Mouse (Mus musculus): ENCODE measurements around the gene Lnpk. TPM values are rescaled to one million over a fixed set of nuclear protein-coding genes. Genes with fewer than 3 reads are reported as not detected.

Gene Lnpk
- polyA plus RNA-seq, 2 experiments = 7.1 to 15.4 TPM

DNA sequence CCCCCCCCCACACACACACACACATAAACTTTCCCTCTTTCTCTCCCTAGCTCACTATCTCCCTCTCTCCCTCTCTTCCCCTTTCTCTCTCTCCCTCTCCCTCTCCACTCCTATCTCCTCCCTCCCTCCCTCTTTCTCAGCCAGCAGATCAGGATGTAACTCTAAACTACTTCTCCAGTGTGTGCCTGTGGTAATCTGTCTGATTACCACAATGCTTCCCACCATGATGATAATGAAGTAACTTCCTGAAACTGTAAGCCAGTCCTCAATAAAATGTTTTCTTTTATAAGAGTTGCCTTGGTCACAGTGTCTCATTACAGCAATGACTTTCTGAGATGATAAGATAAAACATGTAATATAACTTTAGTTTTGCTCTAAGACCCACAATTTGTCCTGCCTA, 30.1 kb upstream of the Lnpk start:
- Histone ChIP-seq H3K4me1 (replicated peaks; ENCODE audit: control insufficient read depth in 2 of 2, insufficient read depth in 2 of 2, low read length in 1 of 2) (no peaks in the 10 kb centered on the region), H3K4me3 (ENCODE audit: insufficient read depth in 1 of 2, low read depth in 2 of 2, low read length in 2 of 2) (no peak overlapping the region), H3K36me3 (replicated peaks; ENCODE audit: control insufficient read depth, insufficient read depth, low read depth) (no peaks in the 10 kb centered on the region), H3K9me3 (ENCODE audit: control insufficient read depth, low read length) (no peaks in the 10 kb centered on the region), H3K4me2 (ENCODE audit: low read depth) (no peak overlapping the region), H3K27me3 (ENCODE audit: control insufficient read depth, insufficient read depth, low read length) (no peaks in the 10 kb centered on the region), H3K27ac (no peak overlapping the region), H3K9ac (replicated peaks) (no peak overlapping the region)
- DNase-seq (ENCODE audit: low read depth in 3 of 3, low spot score in 3 of 3) (no peak), ATAC-seq (ENCODE audit: insufficient read depth) (no peak)
- TF ChIP-seq CTCF (IDR thresholded peaks at IDR 0.05; ENCODE audit: low read depth) = no peak
- TF ChIP-seq EP300 (IDR thresholded peaks at IDR 0.05; ENCODE audit: low read depth) = no peak

DNA sequence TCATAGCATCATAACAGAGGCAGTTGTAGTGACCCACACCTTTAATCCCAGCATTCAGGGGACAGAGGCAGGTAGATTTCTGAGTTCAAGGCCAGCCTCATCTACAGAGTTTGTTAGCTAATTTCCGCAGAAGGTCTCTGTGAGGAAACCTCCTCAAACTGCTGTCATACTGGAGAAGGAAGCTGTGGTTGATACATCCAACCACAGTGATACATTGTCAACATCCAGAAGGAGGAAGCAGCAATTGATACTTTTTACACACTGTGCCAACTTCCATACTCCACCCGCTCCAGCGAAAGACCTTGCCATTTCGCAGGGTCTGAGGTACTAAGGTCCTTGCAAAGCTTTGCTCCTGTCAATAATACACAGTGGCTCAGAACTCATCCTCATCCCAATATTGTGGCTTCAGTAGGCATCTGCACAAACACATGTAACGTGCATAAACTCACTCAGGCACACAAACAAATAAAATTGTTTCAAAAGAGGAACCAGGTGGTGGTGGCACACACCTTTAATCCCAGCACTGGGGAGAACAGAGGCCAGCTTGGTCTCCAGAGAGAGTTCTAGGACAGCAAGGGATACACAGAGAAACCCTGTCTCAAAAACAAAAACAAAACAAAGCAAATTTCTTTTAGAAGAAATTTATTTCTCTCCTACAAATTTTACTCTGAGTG, 27.0 kb upstream of the Lnpk start:
- H3K27ac ChIP-seq = no peak overlapping the region
- 15% methylated on average over 5 of the region's 5 CpGs for WGBS (ENCODE audit: insufficient replicate concordance)
- DNase-seq (ENCODE audit: low read depth in 3 of 3, low spot score in 3 of 3) (peak in 2 of 3 experiments; percentile 2 to 9), ATAC-seq (ENCODE audit: insufficient read depth) (no peak)
- H3K9me3 ChIP-seq (ENCODE audit: control insufficient read depth, low read length) = no peaks in the 10 kb centered on the region
- no peaks in the 10 kb centered on the region for H3K36me3 ChIP-seq (replicated peaks; ENCODE audit: control insufficient read depth, insufficient read depth, low read depth)
- no peak overlapping the region for H3K9ac ChIP-seq (replicated peaks)
- no peaks in the 10 kb centered on the region for H3K27me3 ChIP-seq (ENCODE audit: control insufficient read depth, insufficient read depth, low read length)
- H3K4me2 ChIP-seq (ENCODE audit: low read depth) = no peak overlapping the region
- H3K4me3 ChIP-seq (ENCODE audit: insufficient read depth in 1 of 2, low read depth in 2 of 2, low read length in 2 of 2) = no peak overlapping the region
- TF ChIP-seq EP300 (IDR thresholded peaks at IDR 0.05; ENCODE audit: low read depth) = no peak
- no peak for TF ChIP-seq CTCF (IDR thresholded peaks at IDR 0.05; ENCODE audit: low read depth)
- no peaks in the 10 kb centered on the region for H3K4me1 ChIP-seq (replicated peaks; ENCODE audit: control insufficient read depth in 2 of 2, insufficient read depth in 2 of 2, low read length in 1 of 2)

DNA sequence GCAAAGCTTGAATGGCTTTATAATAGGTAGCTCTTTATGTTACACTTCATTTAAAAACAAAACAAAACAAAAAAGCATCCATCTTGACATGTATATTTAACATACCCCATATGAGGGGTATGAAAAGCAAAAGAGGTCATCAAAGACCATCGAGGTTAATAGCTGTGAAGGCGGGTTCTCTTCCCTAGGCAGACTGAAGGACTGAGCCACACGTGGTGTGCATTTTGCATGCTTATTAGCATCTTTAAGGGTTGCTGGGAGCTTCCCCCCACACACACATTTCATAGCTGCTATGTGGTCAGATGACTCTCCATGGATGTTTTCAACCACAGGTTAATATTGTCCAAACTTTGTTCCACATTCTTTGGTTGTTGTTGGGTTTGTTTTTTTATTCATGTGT, 24.8 kb upstream of the Lnpk start:
- WGBS (ENCODE audit: insufficient replicate concordance) = 47% methylated on average over 3 of the region's 3 CpGs
- no peak overlapping the region for H3K9ac ChIP-seq (replicated peaks)
- no peak for DNase-seq (ENCODE audit: low read depth in 3 of 3, low spot score in 3 of 3)

GRCm38 (mm10) chr2:74602483-74602882, 23.2 kb upstream of the Lnpk start:
- Histone ChIP-seq H3K27me3 (ENCODE audit: control insufficient read depth, insufficient read depth, low read length) (no peaks in the 10 kb centered on the region), H3K36me3 (replicated peaks; ENCODE audit: control insufficient read depth, insufficient read depth, low read depth) (no peaks in the 10 kb centered on the region), H3K4me1 (replicated peaks; ENCODE audit: control insufficient read depth in 2 of 2, insufficient read depth in 2 of 2, low read length in 1 of 2) (no peaks in the 10 kb centered on the region), H3K4me2 (ENCODE audit: low read depth) (no peak overlapping the region), H3K9me3 (ENCODE audit: control insufficient read depth, low read length) (no peaks in the 10 kb centered on the region), H3K9ac (replicated peaks) (no peak overlapping the region), H3K27ac (no peak overlapping the region), H3K4me3 (ENCODE audit: insufficient read depth in 1 of 2, low read depth in 2 of 2, low read length in 2 of 2) (no peak overlapping the region)
- TF ChIP-seq EP300 (IDR thresholded peaks at IDR 0.05; ENCODE audit: low read depth) = no peak
- no peak for TF ChIP-seq CTCF (IDR thresholded peaks at IDR 0.05; ENCODE audit: low read depth)
- DNase-seq (ENCODE audit: low read depth in 3 of 3, low spot score in 3 of 3) = no peak
- 47% methylated on average over 5 of the region's 5 CpGs for WGBS (ENCODE audit: insufficient replicate concordance)
- ATAC-seq (ENCODE audit: insufficient read depth) = no peak

More for the DNA sequence above, 24.8 kb upstream of the Lnpk start:
- H3K4me3 ChIP-seq (ENCODE audit: insufficient read depth in 1 of 2, low read depth in 2 of 2, low read length in 2 of 2) = no peak overlapping the region
- no peak overlapping the region for H3K4me2 ChIP-seq (ENCODE audit: low read depth)
- no peak overlapping the region for H3K27ac ChIP-seq
- H3K9me3 ChIP-seq (ENCODE audit: control insufficient read depth, low read length) = no peaks in the 10 kb centered on the region
- TF ChIP-seq EP300 (IDR thresholded peaks at IDR 0.05; ENCODE audit: low read depth) = no peak
- TF ChIP-seq CTCF (IDR thresholded peaks at IDR 0.05; ENCODE audit: low read depth) = no peak
- no peak for ATAC-seq (ENCODE audit: insufficient read depth)
- H3K36me3 ChIP-seq (replicated peaks; ENCODE audit: control insufficient read depth, insufficient read depth, low read depth) = no peaks in the 10 kb centered on the region
- no peaks in the 10 kb centered on the region for H3K4me1 ChIP-seq (replicated peaks; ENCODE audit: control insufficient read depth in 2 of 2, insufficient read depth in 2 of 2, low read length in 1 of 2)
- no peaks in the 10 kb centered on the region for H3K27me3 ChIP-seq (ENCODE audit: control insufficient read depth, insufficient read depth, low read length)

DNA sequence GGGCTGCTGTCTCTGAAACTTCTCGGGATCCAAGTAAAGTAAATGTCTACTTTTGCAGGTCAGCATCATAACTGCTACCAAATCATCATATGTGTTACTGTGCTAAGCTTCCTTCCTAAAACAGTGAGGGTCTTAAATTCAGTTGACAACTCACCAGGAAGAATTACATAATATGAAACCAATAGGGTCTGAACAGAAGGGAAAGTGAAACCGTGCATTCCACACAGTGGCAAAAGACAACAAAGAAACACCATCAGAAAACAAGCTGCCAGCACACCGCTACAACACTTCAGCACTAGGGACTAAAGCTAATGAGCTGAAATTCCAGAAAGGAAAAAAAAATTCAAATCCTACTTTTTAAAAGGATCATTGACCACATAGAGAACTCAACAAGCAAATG, 17.9 kb upstream of the Lnpk start:
- Histone ChIP-seq H3K27ac (no peak overlapping the region), H3K4me3 (ENCODE audit: insufficient read depth in 1 of 2, low read depth in 2 of 2, low read length in 2 of 2) (no peak overlapping the region), H3K9me3 (ENCODE audit: control insufficient read depth, low read length) (no peaks in the 10 kb centered on the region), H3K4me1 (replicated peaks; ENCODE audit: control insufficient read depth in 2 of 2, insufficient read depth in 2 of 2, low read length in 1 of 2) (0 out of 4 replicates have a peak, but pooled peaks cover 0 to 2% of the 10 kb centered on the region in 2 experiments), H3K27me3 (ENCODE audit: control insufficient read depth, insufficient read depth, low read length) (no peaks in the 10 kb centered on the region), H3K9ac (replicated peaks) (no peak overlapping the region), H3K4me2 (ENCODE audit: low read depth) (no peak overlapping the region), H3K36me3 (replicated peaks; ENCODE audit: control insufficient read depth, insufficient read depth, low read depth) (no peaks in the 10 kb centered on the region)
- TF ChIP-seq CTCF (IDR thresholded peaks at IDR 0.05; ENCODE audit: low read depth) (no peak), EP300 (IDR thresholded peaks at IDR 0.05; ENCODE audit: low read depth) (no peak)
- DNase-seq (ENCODE audit: low read depth in 3 of 3, low spot score in 3 of 3) (no peak), ATAC-seq (ENCODE audit: insufficient read depth) (no peak)
- WGBS (ENCODE audit: insufficient replicate concordance) = 58% methylated on average over 3 of the region's 3 CpGs

Measured in liver, embryonic 14.5 days (tissue).